Mouse (Mus musculus) ES-E14 (cell line): ENCODE data around the gene Cope. TPM values are rescaled to one million over a fixed set of nuclear protein-coding genes. Genes with fewer than 3 reads are reported as not detected.

Source experiments
- DNase-seq: peaks from one replicate; pipeline ENCODE4 v3.0.0-alpha.2; 2013; ENCODE audit warnings: low read depth, low spot score
- H3K27ac ChIP-seq: 2 replicates; pipeline ENCODE4 v1.5.1; 2012; ENCODE audit warnings: low read depth, mild to moderate bottlenecking, low read length, moderate library complexity, mixed read lengths; ENCODE audit not compliant: poor library complexity, insufficient read depth, severe bottlenecking
- H3K36me3 ChIP-seq: 2 replicates; pipeline ENCODE4 v1.6.1; 2012; ENCODE audit warnings: mild to moderate bottlenecking, low read length, moderate library complexity, mixed read lengths; ENCODE audit not compliant: control insufficient read depth, poor library complexity, insufficient read depth, severe bottlenecking
- H3K4me1 ChIP-seq, 2 experiments: fragments of 150-350 bp in 1 of 2; sonication (generic) in 1 of 2; 2 replicates each; pipeline ENCODE4 v1.6.1; 2012; ENCODE audit warnings: low read length in 2 of 2, mild to moderate bottlenecking in 1 of 2, mixed read lengths in 1 of 2; ENCODE audit not compliant: control insufficient read depth in 2 of 2, insufficient read depth in 2 of 2, poor library complexity in 1 of 2
- H3K4me3 ChIP-seq, 2 experiments: fragments of 150-350 bp in 1 of 2; sonication (generic) in 1 of 2; 2 replicates each; pipeline ENCODE4 v1.5.1; 2012; ENCODE audit warnings: low read length in 2 of 2, low read depth in 1 of 2, mild to moderate bottlenecking in 1 of 2, mixed read lengths in 1 of 2; ENCODE audit not compliant: insufficient read depth in 1 of 2, poor library complexity in 1 of 2, severe bottlenecking in 1 of 2
- H3K9ac ChIP-seq: 2 replicates; pipeline ENCODE4 v1.6.1; 2012; ENCODE audit warnings: low read depth, mild to moderate bottlenecking, low read length, mixed read lengths; ENCODE audit not compliant: poor library complexity, insufficient read depth, severe bottlenecking
- H3K9me3 ChIP-seq: fragments of 150-350 bp; sonication (generic); 2 replicates; pipeline ENCODE4 v1.6.1; 2012; ENCODE audit warnings: low read depth, mild to moderate bottlenecking, low read length; ENCODE audit not compliant: control insufficient read depth, insufficient read depth
- CHD2 ChIP-seq: IDR thresholded peaks from 2 replicates; pipeline ENCODE4 v1.6.1; 2014; ENCODE audit warnings: mild to moderate bottlenecking, low read depth, low read length, inconsistent platforms
- HCFC1 ChIP-seq: IDR thresholded peaks from 2 replicates; pipeline ENCODE4 v1.6.1; 2012; ENCODE audit warnings: low read length, inconsistent platforms, borderline replicate concordance; ENCODE audit not compliant: insufficient read depth
- MAFK ChIP-seq: IDR thresholded peaks from 2 replicates; pipeline ENCODE4 v1.6.1; 2014; ENCODE audit warnings: mild to moderate bottlenecking, low read depth, low read length, inconsistent platforms; ENCODE audit not compliant: insufficient read depth
- ZC3H11A ChIP-seq: IDR thresholded peaks from 2 replicates; pipeline ENCODE4 v1.6.1; 2012; ENCODE audit warnings: low read depth, mild to moderate bottlenecking, inconsistent platforms, low read length, borderline replicate concordance
- ZNF384 ChIP-seq: IDR thresholded peaks from 2 replicates; pipeline ENCODE4 v1.6.1; 2012; ENCODE audit warnings: low read depth, low read length, inconsistent platforms
- in situ Hi-C, 2 experiments: fragments of 600-800 bp; cut with MboI; formaldehyde crosslinking; loops; one replicate each; pipeline ENCODE4 v1.15.1; 2025; ENCODE audit warnings: low sequenced_read_pairs in 2 of 2, inconsistent platforms in 1 of 2; ENCODE audit not compliant: unreplicated experiment in 2 of 2
- total RNA-seq: library from RNA; depleted of rRNA; stranded (reverse); fragments of 300-350 nt; gene quantifications from 2 replicates; pipeline ENCODE4 v1.2.3, GENCODE M21; 2012

The Cope gene
- total RNA-seq, 1 experiment, result 101 TPM

DNA sequence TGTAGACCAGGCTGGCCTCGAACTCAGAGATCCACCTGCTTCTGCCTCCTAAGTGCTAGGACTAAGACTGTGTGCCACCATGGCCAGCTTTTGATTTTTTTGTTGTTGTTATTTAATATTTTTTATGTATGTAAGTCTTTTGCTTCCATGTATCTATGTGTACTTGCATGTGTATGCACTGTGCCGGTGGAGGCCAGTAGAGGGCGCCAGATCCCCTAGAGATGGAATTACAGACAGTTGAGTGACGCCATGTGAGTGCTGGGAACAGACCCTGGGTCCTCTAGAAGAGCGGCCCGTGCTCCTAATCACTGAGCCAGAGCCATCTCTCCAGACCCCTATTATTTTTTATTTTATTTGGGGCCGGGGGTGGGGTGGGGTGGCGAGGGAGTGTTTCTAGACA lies 15.6 kb upstream of the Cope start:
- Histone ChIP-seq H3K36me3 (peaks cover 42% of the 10 kb centered on the region; the same call in 1 of the 2 replicates), H3K9ac (no peak overlapping the region), H3K27ac (no peak overlapping the region), H3K4me1 (peaks cover 0 to 11% of the 10 kb centered on the region in 2 experiments; a peak in 2 of 4 replicates), H3K9me3 (no peaks in the 10 kb centered on the region), H3K4me3 (no peak overlapping the region)
- peak; percentile 59 for DNase-seq
- TF ChIP-seq HCFC1, result no peak; the same call in 1 of the 2 replicates
- TF ChIP-seq ZC3H11A, result no peak
- no peak for TF ChIP-seq ZNF384
- no peak for TF ChIP-seq CHD2
- TF ChIP-seq MAFK, result no peak
- in situ Hi-C loops, result no loop called here

DNA sequence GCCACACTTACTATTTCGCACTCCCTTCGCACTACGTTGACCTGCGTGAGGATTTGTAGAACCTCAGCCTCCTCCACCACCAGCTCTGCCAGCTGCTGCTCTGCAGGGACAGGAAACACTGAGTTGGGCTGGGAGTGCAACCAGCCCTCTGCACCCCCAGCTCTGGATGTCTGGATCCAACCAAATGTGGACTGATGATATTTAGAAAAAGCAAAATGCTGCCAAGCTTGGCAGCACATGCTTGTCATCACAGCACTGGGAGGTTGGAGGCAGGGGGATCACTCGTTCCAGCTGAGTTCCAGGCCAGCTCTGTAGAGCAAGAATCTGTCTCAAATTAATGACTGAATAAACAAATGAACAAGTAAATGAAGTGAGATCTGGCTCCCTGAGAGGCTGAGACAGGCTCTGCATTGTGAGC lies 8.3 kb upstream of the Cope start:
- Histone ChIP-seq H3K4me1 (peaks cover 0 to 4% of the 10 kb centered on the region in 2 experiments; a peak in 3 of 4 replicates), H3K36me3 (peaks cover 76% of the 10 kb centered on the region)
- in situ Hi-C loops, result no loop called here

DNA sequence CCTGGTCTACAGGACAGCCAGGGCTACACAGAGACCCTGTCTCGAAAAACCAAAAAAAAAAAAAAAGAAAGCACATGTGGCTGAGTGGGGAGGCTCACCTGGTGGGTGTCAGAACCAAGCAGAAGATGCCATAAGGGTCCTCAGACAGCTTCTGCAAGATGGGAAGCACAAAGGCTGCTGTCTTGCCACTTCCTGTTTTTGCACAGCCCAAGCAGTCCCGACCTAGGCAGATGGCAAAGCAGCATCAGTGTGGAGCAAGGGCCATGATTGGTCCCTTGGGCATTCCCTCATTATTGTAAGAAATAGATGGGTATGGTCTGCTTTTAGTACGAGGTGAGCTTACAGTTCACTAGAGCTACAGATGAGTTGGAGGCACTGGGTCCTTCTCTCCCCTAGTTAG lies 1.4 kb upstream of the Cope start:
- H3K36me3 ChIP-seq, result peaks cover 36% of the 10 kb centered on the region
- H3K9ac ChIP-seq, result no peak overlapping the region
- in situ Hi-C loops, result no loop called here

More for the DNA sequence above, 8.3 kb upstream of the Cope start:
- Histone ChIP-seq H3K9ac (no peak overlapping the region), H3K9me3 (no peaks in the 10 kb centered on the region), H3K27ac (no peak overlapping the region), H3K4me3 (no peak overlapping the region)
- TF ChIP-seq ZC3H11A (no peak), CHD2 (no peak), ZNF384 (no peak), HCFC1 (no peak), MAFK (no peak)
- no peak for DNase-seq

DNA sequence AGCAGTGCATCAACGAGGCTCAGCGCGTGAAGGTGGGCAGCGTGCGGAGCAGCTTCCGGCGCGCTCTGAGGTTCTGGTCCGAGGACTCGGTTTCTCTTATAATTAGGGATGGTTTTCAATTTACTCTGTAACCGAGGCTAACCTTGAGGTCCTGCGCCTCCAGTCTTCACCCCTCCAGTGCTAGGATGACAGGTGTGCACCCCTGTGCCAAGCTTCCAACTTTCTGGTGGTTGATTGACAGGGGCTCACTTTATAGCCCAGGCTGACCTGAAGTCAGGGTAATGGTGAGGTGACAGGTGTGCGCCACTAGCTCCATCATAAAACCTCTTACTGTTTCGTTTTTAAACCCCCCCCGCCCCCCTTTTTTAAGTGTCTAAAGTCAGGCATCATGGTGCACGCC lies 583 bp downstream of the Cope start:
- Histone ChIP-seq H3K4me1 (no peaks in the 10 kb centered on the region), H3K36me3 (peaks cover 29% of the 10 kb centered on the region; the same call in 1 of the 2 replicates), H3K9ac (peak overlapping the region; percentile 84), H3K27ac (no peak overlapping the region), H3K4me3 (peak overlapping the region; percentile 86 to 97), H3K9me3 (no peaks in the 10 kb centered on the region)
- TF ChIP-seq CHD2 (no peak), ZNF384 (no peak), HCFC1 (no peak), ZC3H11A (no peak), MAFK (no peak)
- no peak for DNase-seq
- in situ Hi-C loops, result no loop called here

More for the DNA sequence above, 1.4 kb upstream of the Cope start:
- no peak for DNase-seq
- Histone ChIP-seq H3K4me1 (no peaks in the 10 kb centered on the region), H3K9me3 (no peaks in the 10 kb centered on the region), H3K27ac (no peak overlapping the region), H3K4me3 (no peak overlapping the region)
- no peak for TF ChIP-seq ZNF384
- no peak for TF ChIP-seq HCFC1

- Histone ChIP-seq H3K4me1 (no peaks in the 10 kb centered on the region), H3K9ac (no peak overlapping the region), H3K9me3 (no peaks in the 10 kb centered on the region), H3K36me3 (peaks cover 53% of the 10 kb centered on the region), H3K4me3 (no peak overlapping the region), H3K27ac (no peak overlapping the region)
- in situ Hi-C loops, result no loop called here
- DNase-seq, result peak; percentile 60
- TF ChIP-seq ZNF384 (no peak), CHD2 (no peak), HCFC1 (no peak), ZC3H11A (no peak), MAFK (no peak)
Measured at GRCm38 (mm10) chr8:70309311-70309710, 7.0 kb downstream of the Cope start.
